In the genomic region with DNA sequence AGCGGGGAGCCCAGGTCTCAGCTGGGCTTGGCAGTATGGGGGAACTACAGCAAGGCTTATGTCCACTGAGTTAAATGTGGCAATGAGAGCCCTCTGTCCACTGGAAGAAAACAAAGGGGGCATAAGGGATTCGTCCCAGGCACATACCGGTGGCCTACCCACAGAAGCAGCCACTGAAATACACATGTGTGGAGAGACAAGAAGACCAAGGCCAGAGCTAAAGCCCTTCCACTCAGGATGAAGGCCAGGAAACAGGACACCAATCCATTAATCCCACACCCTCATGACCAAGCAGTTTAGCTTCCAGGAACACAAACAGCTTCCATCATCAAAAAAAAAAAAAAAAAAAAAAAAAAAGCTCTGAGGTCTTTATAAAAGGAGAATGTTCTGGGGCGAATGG, we compare ENCODE assay signal across 14 mouse cellular contexts. TPM values are rescaled to one million over a fixed set of nuclear protein-coding genes. Genes with fewer than 3 reads are reported as not detected.
DNase-seq lines count a peak whose midpoint lies in the region; ATAC-seq and TF ChIP-seq lines count a peak whose summit lies in the region.
"Had no signal": no experiment of that assay in that cellular context is flagged by ENCODE, and none has a peak within 500 bp of the region (broad histone marks: within the 10 kb centered on the region; RNA-seq: fewer than 3 reads in every experiment).

No protein-coding gene starts in this region.

- H3K4me3 ChIP-seq in kidney, adult 2 months (ENCODE audit: insufficient read depth, low read depth, low read length) = no peak overlapping the region
- no peak overlapping the region for H3K4me3 ChIP-seq in limb, embryonic 12.5 days (replicated peaks)
- H3K4me3 ChIP-seq: hindbrain, embryonic 15.5 days; neural tube, embryonic 13.5 days had no signal

- no peak overlapping the region for H3K4me2 ChIP-seq in limb, embryonic 12.5 days
- H3K4me2 ChIP-seq: hindbrain, embryonic 15.5 days; neural tube, embryonic 13.5 days had no signal

- TF ChIP-seq CTCF in kidney, adult 2 months (conservative IDR thresholded peaks at IDR 0.05; ENCODE audit: insufficient read depth, insufficient read length, low read depth, low read length) = no peak

- ATAC-seq in limb, embryonic 12.5 days (ENCODE audit: insufficient number of reproducible peaks, insufficient read depth, low FRiP score, low TSS enrichment, low read depth) = no peak
- no peak for ATAC-seq in cerebellum, adult (ENCODE audit: insufficient number of reproducible peaks, low FRiP score, low TSS enrichment)

- peaks cover 8% of the 10 kb centered on the region; the same call in 1 of the 2 replicates for H3K9me3 ChIP-seq in limb, embryonic 12.5 days
- H3K9me3 ChIP-seq: hindbrain, embryonic 15.5 days; neural tube, embryonic 13.5 days had no signal

- no peaks in the 10 kb centered on the region for H3K27me3 ChIP-seq in kidney, adult 2 months (replicated peaks; ENCODE audit: control insufficient read depth, insufficient read depth, low read length)
- no peaks in the 10 kb centered on the region for H3K27me3 ChIP-seq in limb, embryonic 12.5 days
- H3K27me3 ChIP-seq: hindbrain, embryonic 15.5 days; neural tube, embryonic 13.5 days had no signal

- no peak overlapping the region for H3K9ac ChIP-seq in limb, embryonic 12.5 days (replicated peaks)
- H3K9ac ChIP-seq: hindbrain, embryonic 15.5 days; neural tube, embryonic 13.5 days had no signal

- H3K27ac ChIP-seq in kidney, adult 2 months (ENCODE audit: insufficient read depth, low read depth, low read length) = no peak overlapping the region
- peak overlapping the region; percentile 76 for H3K27ac ChIP-seq in limb, embryonic 12.5 days
- H3K27ac ChIP-seq: hindbrain, embryonic 15.5 days had no signal

- no peaks in the 10 kb centered on the region for H3K36me3 ChIP-seq in kidney, adult 2 months (ENCODE audit: control insufficient read depth, insufficient read depth, low read length)
- no peaks in the 10 kb centered on the region; the same call in 1 of the 2 replicates for H3K36me3 ChIP-seq in limb, embryonic 12.5 days
- H3K36me3 ChIP-seq: hindbrain, embryonic 15.5 days had no signal

- peak; percentile 29 for DNase-seq in kidney, adult 2 months
- no peak for DNase-seq in kidney, adult 8-10 months
- DNase-seq in 3T3-L1 (ENCODE audit: low read depth, low spot score) = peak; percentile 61
- DNase-seq in Muller cell, postnatal 12 days (ENCODE audit: inconsistent ontology term) = peak; percentile 43
- no peak for DNase-seq in thymus, postnatal 4 days
- DNase-seq: adrenal gland, adult 2 months; cerebellum, postnatal 10 days; kidney, adult 18-20 months; lung, adult 18-20 months; thymus, adult 18-20 months had no signal

- TF ChIP-seq POLR2A in kidney, adult 2 months (IDR thresholded peaks at IDR 0.05; ENCODE audit: low read depth, low read length) = no peak

- no peaks in the 10 kb centered on the region for H3K4me1 ChIP-seq in kidney, adult 2 months (ENCODE audit: control insufficient read depth, insufficient read depth, low read length)
- peaks cover 26% of the 10 kb centered on the region for H3K4me1 ChIP-seq in limb, embryonic 12.5 days (replicated peaks)
- H3K4me1 ChIP-seq: hindbrain, embryonic 15.5 days had no signal

- 84% methylated on average over 4 of the region's 4 CpGs for WGBS in kidney, adult 2 months
- WGBS in limb, embryonic 12.5 days = 68% methylated on average over 4 of the region's 4 CpGs

RNA-seq across cellular contexts. Expression of a gene that starts 19.2 kb away (rescaled TPM):
- 0.48 and 1.1 TPM in 2 replicates for polyA plus RNA-seq in kidney, adult 2 months (2012; rRNA removed)
- 0.46 and 0.65 TPM in 2 replicates for polyA plus RNA-seq in limb, embryonic 12.5 days (2016; fragmentation: Nextera tagmentation; extraction: Ambion mirVana)

Comparison
In these comparisons a context has a peak if more than half of its experiments do, and no peak if none do; other contexts are left out.
1. DNase-seq: peak in kidney, adult 2 months (single experiment), 3T3-L1 (single experiment) and Muller cell, postnatal 12 days (single experiment); none in kidney, adult 8-10 months (0 of 2) and thymus, postnatal 4 days (single experiment).